Mouse (Mus musculus): ENCODE results near the gene Il17d. TPM values are rescaled to one million over a fixed set of nuclear protein-coding genes. Genes with fewer than 3 reads are reported as not detected.

Il17d gene
- total and polyA plus RNA-seq, 3 experiments, result 0.54 to 2.2 TPM; not detected in 1

GRCm38 (mm10) chr14:57525388-57526049 is 942 bp downstream of the Il17d start:
- Histone ChIP-seq H3K27me3 (ENCODE audit: control insufficient read depth in 1 of 2, insufficient read depth in 2 of 2, low read length in 2 of 2) (peaks cover 4 to 5% of the 10 kb centered on the region in 2 experiments; a peak in 1 of 4 replicates), H3K27ac (ENCODE audit: control insufficient read depth, low read depth, low read length) (no peak overlapping the region), H3K9me3 (replicated peaks; ENCODE audit: insufficient read depth, low read length) (no peaks in the 10 kb centered on the region), H3K4me1 (ENCODE audit: control insufficient read depth in 1 of 2, insufficient read depth in 2 of 2, low read length in 2 of 2) (peaks cover 2 to 23% of the 10 kb centered on the region in 2 experiments; a peak in 3 of 4 replicates), H3K36me3 (ENCODE audit: control insufficient read depth in 1 of 2, insufficient read depth in 2 of 2, low read length in 2 of 2) (peaks cover 0 to 7% of the 10 kb centered on the region in 2 experiments; a peak in 2 of 4 replicates), H3K79me2 (ENCODE audit: control insufficient read depth, insufficient read depth, low read length, poor library complexity) (no peaks in the 10 kb centered on the region), H3K9ac (ENCODE audit: control insufficient read depth, low read depth, low read length, poor library complexity, severe bottlenecking) (peak overlapping the region; percentile 59), H3K4me3 (ENCODE audit: control insufficient read depth in 1 of 2, insufficient read depth in 1 of 2, low read depth in 2 of 2, low read length in 2 of 2) (peak overlapping the region; percentile 47 to 72)
- DNase-seq (ENCODE audit: low read depth, low spot score), result peak; percentile 75
- TF ChIP-seq JUND (IDR thresholded peaks at IDR 0.05; ENCODE audit: low read depth, low read length), result no peak
- no peak for TF ChIP-seq RCOR1 (IDR thresholded peaks at IDR 0.05; ENCODE audit: low read depth, low read length)
- no peak for TF ChIP-seq ZKSCAN1 (IDR thresholded peaks at IDR 0.05; ENCODE audit: low read depth, low read length)
- TF ChIP-seq ZC3H11A (IDR thresholded peaks at IDR 0.05; ENCODE audit: low read depth, low read length), result no peak
- no peak for TF ChIP-seq UBTF (IDR thresholded peaks at IDR 0.05; ENCODE audit: borderline replicate concordance, insufficient read depth, low read depth, low read length)
- no peak for TF ChIP-seq BHLHE40 (IDR thresholded peaks at IDR 0.05; ENCODE audit: borderline replicate concordance, low read depth, low read length)
- peak; percentile 12; the same call in 1 of the 2 replicates for TF ChIP-seq MXI1 (IDR thresholded peaks at IDR 0.05; ENCODE audit: low read depth, low read length)

DNA sequence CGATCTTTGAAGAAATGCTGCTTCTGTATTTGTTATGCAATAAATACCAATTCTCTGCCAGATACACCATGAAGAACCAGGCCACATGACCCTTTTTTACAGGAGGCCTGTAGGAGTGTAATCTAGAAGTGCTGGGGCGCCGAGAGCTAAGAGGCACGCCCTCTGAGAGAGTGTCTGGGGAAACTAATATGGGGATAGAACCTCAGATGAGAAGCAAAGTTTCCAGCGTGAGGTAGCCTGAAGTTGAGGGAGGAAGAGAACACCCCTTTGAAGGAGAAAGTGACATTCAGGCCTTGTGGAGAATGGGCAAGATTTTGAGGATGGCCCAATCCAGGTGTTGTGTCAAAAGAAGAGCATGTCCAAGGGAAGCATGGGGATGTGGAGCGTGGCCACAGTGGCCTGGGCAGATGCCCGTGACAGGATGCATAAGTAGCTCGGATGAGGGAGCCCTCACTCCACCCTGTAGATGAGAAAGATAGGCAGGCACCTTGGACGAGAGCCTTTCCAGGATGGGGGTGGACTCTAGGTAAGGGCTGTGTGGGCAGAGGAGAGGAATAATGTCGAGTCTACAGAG is 1.6 kb downstream of the Il17d start:
- DNase-seq (ENCODE audit: low read depth, low spot score), result no peak
- Histone ChIP-seq H3K9ac (ENCODE audit: control insufficient read depth, low read depth, low read length, poor library complexity, severe bottlenecking) (no peak overlapping the region), H3K4me1 (ENCODE audit: control insufficient read depth in 1 of 2, insufficient read depth in 2 of 2, low read length in 2 of 2) (peaks cover 2 to 23% of the 10 kb centered on the region in 2 experiments; a peak in 3 of 4 replicates), H3K9me3 (replicated peaks; ENCODE audit: insufficient read depth, low read length) (no peaks in the 10 kb centered on the region), H3K36me3 (ENCODE audit: control insufficient read depth in 1 of 2, insufficient read depth in 2 of 2, low read length in 2 of 2) (peaks cover 0 to 7% of the 10 kb centered on the region in 2 experiments; a peak in 2 of 4 replicates), H3K4me3 (ENCODE audit: control insufficient read depth in 1 of 2, insufficient read depth in 1 of 2, low read depth in 2 of 2, low read length in 2 of 2) (peak overlapping the region; percentile 47), H3K27ac (ENCODE audit: control insufficient read depth, low read depth, low read length) (no peak overlapping the region), H3K79me2 (ENCODE audit: control insufficient read depth, insufficient read depth, low read length, poor library complexity) (no peaks in the 10 kb centered on the region), H3K27me3 (ENCODE audit: control insufficient read depth in 1 of 2, insufficient read depth in 2 of 2, low read length in 2 of 2) (peaks cover 4 to 5% of the 10 kb centered on the region in 2 experiments; a peak in 1 of 4 replicates)
- no peak for TF ChIP-seq CHD1 (IDR thresholded peaks at IDR 0.05; ENCODE audit: low read depth, low read length)
- peak; percentile 71; the same call in 1 of the 2 replicates for TF ChIP-seq USF1 (IDR thresholded peaks at IDR 0.05; ENCODE audit: low read depth, low read length)

DNA sequence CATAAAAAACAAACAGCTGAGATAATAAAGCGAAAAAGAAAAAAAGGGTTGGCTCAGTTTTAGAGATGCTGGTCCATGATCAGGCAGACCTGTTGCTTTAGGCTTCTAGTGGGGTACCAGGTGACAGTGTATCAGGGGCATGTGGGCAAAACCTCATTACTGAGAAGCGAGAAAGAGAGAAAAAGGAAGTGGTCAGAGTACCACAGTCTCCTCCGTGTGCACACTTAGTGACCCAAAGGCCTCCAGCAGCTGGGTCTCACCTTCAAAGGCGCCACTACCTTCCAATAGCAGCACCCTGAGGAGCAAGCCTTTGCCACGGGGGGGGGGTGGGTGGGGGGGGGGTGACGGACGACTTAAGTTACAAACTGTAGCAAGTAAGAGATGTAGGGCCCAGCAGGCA is 2.5 kb downstream of the Il17d start:
- Histone ChIP-seq H3K9ac (ENCODE audit: control insufficient read depth, low read depth, low read length, poor library complexity, severe bottlenecking) (no peak overlapping the region), H3K4me1 (ENCODE audit: control insufficient read depth in 1 of 2, insufficient read depth in 2 of 2, low read length in 2 of 2) (peaks cover 2 to 23% of the 10 kb centered on the region in 2 experiments; a peak in 3 of 4 replicates), H3K79me2 (ENCODE audit: control insufficient read depth, insufficient read depth, low read length, poor library complexity) (no peaks in the 10 kb centered on the region), H3K36me3 (ENCODE audit: control insufficient read depth in 1 of 2, insufficient read depth in 2 of 2, low read length in 2 of 2) (peaks cover 0 to 7% of the 10 kb centered on the region in 2 experiments; a peak in 2 of 4 replicates), H3K27ac (ENCODE audit: control insufficient read depth, low read depth, low read length) (no peak overlapping the region), H3K27me3 (ENCODE audit: control insufficient read depth in 1 of 2, insufficient read depth in 2 of 2, low read length in 2 of 2) (peaks cover 4 to 5% of the 10 kb centered on the region in 2 experiments; a peak in 1 of 4 replicates), H3K9me3 (replicated peaks; ENCODE audit: insufficient read depth, low read length) (no peaks in the 10 kb centered on the region), H3K4me3 (ENCODE audit: control insufficient read depth in 1 of 2, insufficient read depth in 1 of 2, low read depth in 2 of 2, low read length in 2 of 2) (no peak overlapping the region)
- no peak for DNase-seq (ENCODE audit: low read depth, low spot score)
- no peak for TF ChIP-seq POLR2AphosphoS5 (IDR thresholded peaks at IDR 0.05; ENCODE audit: borderline replicate concordance, low read depth, low read length)
- no peak for TF ChIP-seq NRF1 (IDR thresholded peaks at IDR 0.05; ENCODE audit: insufficient read depth, low read depth, low read length, poor library complexity, severe bottlenecking)
- TF ChIP-seq EP300 (IDR thresholded peaks at IDR 0.05; ENCODE audit: low read depth in 1 of 2, low read length in 2 of 2), result no peak
- no peak for TF ChIP-seq ZNF384 (IDR thresholded peaks at IDR 0.05; ENCODE audit: low read depth, low read length)
- no peak for TF ChIP-seq SIN3A (IDR thresholded peaks at IDR 0.05; ENCODE audit: low read length)
- TF ChIP-seq ZMIZ1 (IDR thresholded peaks at IDR 0.05; ENCODE audit: low read depth, low read length), result no peak
- no peak for TF ChIP-seq MEF2A (IDR thresholded peaks at IDR 0.05; ENCODE audit: extremely low read depth, insufficient replicate concordance, low read depth, low read length, poor library complexity, severe bottlenecking)
